Mouse (Mus musculus) G1E (cell line): ENCODE measurements around the gene Sh3tc1.

Experiments
- CTCF ChIP-seq: IDR thresholded peaks from 2 replicates; pipeline ENCODE4 v1.5.1; 2012; ENCODE audit warnings: low read depth, low read length, inconsistent platforms, mixed read lengths
- GATA1 ChIP-seq: IDR thresholded peaks from 2 replicates; pipeline ENCODE4 v1.6.1; 2012; ENCODE audit warnings: borderline replicate concordance, low read length, inconsistent platforms, mixed read lengths

- TF ChIP-seq CTCF (no peak), GATA1 (no peak)
These were observed 48.9 kb upstream of the Sh3tc1 start for GRCm38 (mm10) chr5:35788719-35789118.
